Mouse (Mus musculus) midbrain, embryonic 14.5 days (tissue): ENCODE measurements around the gene Cdnf. TPM values are rescaled to one million over a fixed set of nuclear protein-coding genes. Genes with fewer than 3 reads are reported as not detected.

Experiments used
- ATAC-seq: fragments of 200-750 bp; cut with Nextera tagmentation; 2 replicates; pipeline ENCODE4 v1.8.0; 2017; ENCODE audit warnings: moderate number of reproducible peaks, moderate library complexity; ENCODE audit not compliant: low FRiP score, low TSS enrichment
- DNase-seq: peaks from one replicate; pipeline ENCODE4 v3.0.0-alpha.2; 2015
- H3K27ac ChIP-seq: fragments of 300-500 bp; sonication (generic); replicated peaks from 2 replicates; pipeline ENCODE4 v1.5.1; 2014; ENCODE audit warnings: mild to moderate bottlenecking, low read depth, low read length, moderate library complexity
- H3K27me3 ChIP-seq: fragments of 300-500 bp; sonication (generic); 2 replicates; pipeline ENCODE4 v1.6.1; 2014; ENCODE audit warnings: low read length, control low read depth, mixed read lengths; ENCODE audit not compliant: control insufficient read depth, insufficient read depth
- H3K36me3 ChIP-seq: fragments of 300-500 bp; sonication (generic); 2 replicates; pipeline ENCODE4 v1.6.1; 2014; ENCODE audit warnings: low read length, control low read depth; ENCODE audit not compliant: control insufficient read depth, insufficient read depth
- H3K4me1 ChIP-seq: fragments of 300-500 bp; sonication (generic); 2 replicates; pipeline ENCODE4 v1.6.1; 2014; ENCODE audit warnings: mild to moderate bottlenecking, antibody characterized with exemption, low read length, control low read depth; ENCODE audit not compliant: control insufficient read depth, insufficient read depth
- H3K4me2 ChIP-seq: fragments of 300-500 bp; sonication (generic); 2 replicates; pipeline ENCODE4 v1.6.1; 2014; ENCODE audit warnings: mild to moderate bottlenecking, low read length, moderate library complexity
- H3K4me3 ChIP-seq: fragments of 300-500 bp; sonication (generic); replicated peaks from 2 replicates; pipeline ENCODE4 v1.5.1; 2014; ENCODE audit warnings: low read depth, low read length
- H3K9ac ChIP-seq: fragments of 300-500 bp; sonication (generic); replicated peaks from 2 replicates; pipeline ENCODE4 v1.6.1; 2014; ENCODE audit warnings: mild to moderate bottlenecking, low read length, moderate library complexity
- H3K9me3 ChIP-seq: fragments of 300-500 bp; sonication (generic); 2 replicates; pipeline ENCODE4 v1.6.1; 2016; ENCODE audit warnings: low read length, control low read depth, mixed read lengths; ENCODE audit not compliant: control insufficient read depth
- WGBS: fragments of 180-500 bp; shearing (Covaris S2); extraction: QIAGEN DNeasy Blood & Tissue Kit; methylation state at CpG from one replicate; pipeline ENCODE4 v1.1.7; 2014; 5-methylcytosine and 5-hydroxymethylcytosine counted together
- polyA plus RNA-seq: library from polyadenylated mRNA; unstranded; fragments of >200 nt; fragmentation: Nextera tagmentation; extraction: Ambion mirVana; gene quantifications from 2 replicates; pipeline ENCODE4 v1.2.1, GENCODE M21; 2014

Gene Cdnf
- polyA plus RNA-seq, 1 experiment from 2014 or later = 0.07 TPM

DNA sequence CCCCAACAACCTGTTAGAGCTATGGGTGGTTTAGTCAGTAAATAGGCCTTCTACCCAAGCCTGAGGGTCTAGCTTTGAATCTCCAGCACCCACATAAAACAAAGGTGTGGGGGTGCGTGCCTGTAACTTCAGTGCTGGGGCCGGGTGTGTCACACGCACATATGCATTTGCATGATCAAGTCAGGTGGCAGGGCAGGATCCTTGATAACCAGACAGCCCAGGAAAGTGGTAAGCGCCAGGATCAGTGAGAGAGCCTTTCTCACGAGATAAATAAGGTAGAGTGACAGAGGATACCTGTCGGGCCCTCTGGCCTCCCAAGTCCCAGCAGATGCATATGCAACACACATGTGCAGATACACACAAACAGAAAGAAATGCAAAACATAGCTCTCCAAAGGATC lies 13.3 kb upstream of the Cdnf start:
- no peak overlapping the region for H3K27ac ChIP-seq
- no peak overlapping the region for H3K4me2 ChIP-seq
- H3K4me1 ChIP-seq = no peaks in the 10 kb centered on the region
- no peaks in the 10 kb centered on the region for H3K9me3 ChIP-seq
- ATAC-seq = no peak
- H3K36me3 ChIP-seq = peaks cover 68% of the 10 kb centered on the region
- no peaks in the 10 kb centered on the region for H3K27me3 ChIP-seq
- H3K4me3 ChIP-seq = no peak overlapping the region
- DNase-seq = no peak
- WGBS = 95% methylated on average over 6 of the region's 6 CpGs
- no peak overlapping the region for H3K9ac ChIP-seq

DNA sequence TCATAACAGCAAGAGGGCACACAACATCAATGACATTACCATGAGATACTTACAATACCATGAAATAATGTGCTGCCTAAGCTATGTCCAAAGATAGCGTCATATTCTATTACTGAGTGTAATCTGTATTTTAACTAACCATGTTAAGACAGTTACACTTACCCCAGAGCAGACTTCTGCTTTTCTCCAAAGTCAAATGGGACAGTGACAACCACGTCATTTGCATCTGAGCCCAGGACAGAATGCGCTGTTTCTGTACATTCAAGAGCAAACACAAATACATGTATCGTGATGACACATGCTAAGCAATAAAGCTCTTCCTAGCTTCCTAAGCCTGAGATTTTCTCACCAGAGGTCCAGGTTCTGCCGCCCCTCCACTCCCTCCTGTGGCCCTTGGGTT lies 11.9 kb upstream of the Cdnf start:
- Histone ChIP-seq H3K4me2 (no peak overlapping the region), H3K27me3 (no peaks in the 10 kb centered on the region), H3K9me3 (no peaks in the 10 kb centered on the region), H3K9ac (no peak overlapping the region), H3K4me3 (no peak overlapping the region), H3K4me1 (no peaks in the 10 kb centered on the region), H3K36me3 (peaks cover 67% of the 10 kb centered on the region), H3K27ac (no peak overlapping the region)
- no peak for ATAC-seq
- DNase-seq = no peak
- 96% methylated on average over 5 of the region's 5 CpGs for WGBS

DNA sequence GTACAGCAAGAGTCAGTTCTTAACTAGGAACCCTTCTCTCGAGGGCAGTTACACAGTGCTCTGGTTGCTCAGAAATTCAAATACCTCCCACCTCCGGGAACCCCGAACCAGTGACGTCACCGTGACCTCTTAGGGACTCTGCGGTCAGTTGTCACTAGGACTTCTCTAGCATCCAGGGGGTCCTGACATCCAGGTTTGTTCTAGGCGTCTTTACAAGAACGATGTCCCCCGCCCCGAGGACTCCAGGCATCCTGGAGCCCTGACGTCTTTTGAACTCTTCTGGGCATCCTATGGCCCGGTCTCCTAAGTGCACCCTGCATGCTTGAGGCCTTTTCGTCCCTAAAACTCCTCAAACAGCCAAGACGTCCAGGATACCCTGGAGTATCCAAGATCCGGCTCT lies 754 bp upstream of the Cdnf start:
- H3K9me3 ChIP-seq = no peaks in the 10 kb centered on the region
- H3K27ac ChIP-seq = peak overlapping the region; percentile 83
- under 1% methylated on average over 15 of the region's 15 CpGs for WGBS
- peak overlapping the region; percentile 76 for H3K4me3 ChIP-seq
- peaks cover 12% of the 10 kb centered on the region for H3K4me1 ChIP-seq
- no peaks in the 10 kb centered on the region for H3K27me3 ChIP-seq
- DNase-seq = peak; percentile 51
- peak overlapping the region; percentile 96 for H3K4me2 ChIP-seq
- ATAC-seq = no peak
- peak overlapping the region; percentile 82 for H3K9ac ChIP-seq
- peaks cover 29% of the 10 kb centered on the region for H3K36me3 ChIP-seq

DNA sequence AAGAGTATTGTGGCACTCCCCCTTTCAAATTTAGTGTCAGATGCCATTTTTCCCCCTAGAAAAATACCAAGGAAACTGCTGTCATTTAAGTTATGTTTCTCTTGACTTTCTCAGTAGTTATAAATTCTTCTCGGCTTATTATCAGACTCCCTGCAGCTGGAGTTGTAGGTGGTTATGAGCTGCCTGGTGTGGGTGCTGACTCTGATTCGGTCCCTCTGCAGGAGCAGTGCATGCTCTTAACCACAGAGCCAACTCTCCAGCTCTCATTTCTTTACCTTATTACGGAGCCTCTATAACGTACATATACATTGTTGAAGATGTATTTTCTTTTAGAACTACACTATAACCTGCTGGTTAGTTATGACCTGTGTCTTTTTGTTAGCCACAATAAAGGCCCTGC lies 9.7 kb downstream of the Cdnf start:
- no peaks in the 10 kb centered on the region for H3K4me1 ChIP-seq
- no peak overlapping the region for H3K27ac ChIP-seq
- no peak overlapping the region for H3K4me2 ChIP-seq
- WGBS = 91% methylated on average over 4 of the region's 4 CpGs
- DNase-seq (no peak), ATAC-seq (no peak)
- no peaks in the 10 kb centered on the region for H3K36me3 ChIP-seq
- H3K27me3 ChIP-seq = no peaks in the 10 kb centered on the region
- H3K9ac ChIP-seq = no peak overlapping the region
- no peak overlapping the region for H3K4me3 ChIP-seq
- H3K9me3 ChIP-seq = no peaks in the 10 kb centered on the region

DNA sequence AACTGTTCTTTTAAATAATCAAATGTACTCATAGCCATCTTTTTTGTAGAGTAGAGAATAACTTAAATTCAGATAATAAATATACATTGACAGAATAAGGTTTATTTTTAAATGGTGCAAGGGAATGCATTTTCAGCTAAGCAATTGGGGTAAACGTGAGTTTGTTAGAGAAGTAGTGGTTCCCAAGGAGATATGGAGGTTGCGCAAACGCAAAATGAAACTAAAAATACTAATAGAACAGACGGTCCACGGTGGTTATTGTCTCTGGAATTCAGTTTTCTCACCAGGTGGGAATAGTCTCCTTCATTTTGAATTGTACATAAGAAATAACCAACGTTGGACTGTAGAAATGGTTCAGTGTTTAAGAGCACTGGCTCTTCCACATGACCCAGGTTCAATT lies 13.5 kb downstream of the Cdnf start:
- 79% methylated on average over 6 of the region's 6 CpGs for WGBS
- no peak for ATAC-seq
- no peak overlapping the region for H3K4me3 ChIP-seq

DNA sequence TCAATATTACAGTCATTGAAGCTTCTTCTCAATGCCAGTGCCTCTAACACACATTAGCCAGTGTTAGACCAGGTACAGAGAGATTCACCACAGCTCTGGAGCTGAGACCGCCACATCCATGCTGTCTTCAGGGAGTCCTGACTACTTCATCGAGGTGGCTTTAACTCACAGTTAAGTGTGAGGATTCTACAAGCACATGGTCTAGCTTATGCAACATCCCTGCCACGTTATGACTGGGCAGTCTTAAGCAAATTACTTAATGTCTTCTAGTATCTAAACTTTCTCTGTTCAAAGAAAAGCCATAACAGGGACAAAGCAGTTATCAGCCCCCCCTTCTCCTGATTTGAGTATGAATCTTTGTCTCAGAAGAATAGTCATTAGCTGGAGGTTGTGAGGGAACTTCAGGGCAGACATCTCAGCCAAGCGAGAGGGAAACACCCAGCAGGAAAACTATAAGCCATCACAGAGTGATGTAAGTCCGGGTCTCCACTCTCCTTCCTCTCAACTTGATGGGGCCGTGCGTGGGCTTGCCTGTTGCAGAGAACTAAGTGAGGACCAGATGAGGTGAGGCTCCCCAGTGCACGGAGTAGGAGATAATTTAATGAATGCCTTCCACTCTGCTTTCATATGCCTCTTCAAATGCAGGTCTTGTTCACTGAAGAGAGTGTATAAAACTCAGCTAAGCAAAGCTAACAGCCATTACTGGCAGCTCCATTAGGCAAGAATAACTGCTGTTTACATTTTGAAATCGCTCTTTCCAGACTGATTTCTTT lies 28.7 kb downstream of the Cdnf start:
- Histone ChIP-seq H3K4me3 (no peak overlapping the region), H3K4me2 (no peak overlapping the region), H3K9ac (no peak overlapping the region), H3K9me3 (no peaks in the 10 kb centered on the region), H3K36me3 (no peaks in the 10 kb centered on the region), H3K27me3 (no peaks in the 10 kb centered on the region), H3K4me1 (no peaks in the 10 kb centered on the region), H3K27ac (no peak overlapping the region)
- no peak for ATAC-seq
- no peak for DNase-seq
- 72% methylated on average over 9 of the region's 9 CpGs for WGBS

More for the DNA sequence above, 13.5 kb downstream of the Cdnf start:
- no peak overlapping the region for H3K9ac ChIP-seq
- no peaks in the 10 kb centered on the region for H3K36me3 ChIP-seq
- no peak for DNase-seq
- H3K27ac ChIP-seq = no peak overlapping the region
- H3K9me3 ChIP-seq = no peaks in the 10 kb centered on the region
- H3K27me3 ChIP-seq = no peaks in the 10 kb centered on the region
- no peak overlapping the region for H3K4me2 ChIP-seq
- H3K4me1 ChIP-seq = no peaks in the 10 kb centered on the region

DNA sequence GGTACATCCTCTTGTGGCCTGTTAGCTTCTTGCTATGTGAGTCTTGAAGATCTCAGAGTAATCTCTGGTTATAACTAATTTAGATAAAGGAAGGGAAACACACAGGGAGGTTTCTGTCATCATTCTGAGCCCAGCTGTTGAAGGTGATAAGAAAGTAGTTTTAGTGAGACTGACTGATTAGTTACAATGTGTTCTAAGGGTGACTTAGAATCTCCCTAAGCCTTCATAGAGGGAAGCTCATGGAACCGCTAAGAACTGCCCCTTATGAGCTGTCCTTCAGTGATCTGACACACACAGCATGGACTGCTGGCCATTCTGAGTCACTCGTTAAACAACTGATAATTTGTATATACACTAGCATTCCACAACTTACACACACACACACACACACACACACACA lies 33.2 kb downstream of the Cdnf start:
- H3K36me3 ChIP-seq = no peaks in the 10 kb centered on the region
- no peak overlapping the region for H3K4me2 ChIP-seq
- no peaks in the 10 kb centered on the region for H3K9me3 ChIP-seq
- WGBS = 74% methylated on average over 2 of the region's 2 CpGs
- H3K4me1 ChIP-seq = no peaks in the 10 kb centered on the region
- H3K4me3 ChIP-seq = no peak overlapping the region
- H3K27me3 ChIP-seq = no peaks in the 10 kb centered on the region
- H3K9ac ChIP-seq = no peak overlapping the region
- no peak for ATAC-seq
- no peak for DNase-seq
- no peak overlapping the region for H3K27ac ChIP-seq

DNA sequence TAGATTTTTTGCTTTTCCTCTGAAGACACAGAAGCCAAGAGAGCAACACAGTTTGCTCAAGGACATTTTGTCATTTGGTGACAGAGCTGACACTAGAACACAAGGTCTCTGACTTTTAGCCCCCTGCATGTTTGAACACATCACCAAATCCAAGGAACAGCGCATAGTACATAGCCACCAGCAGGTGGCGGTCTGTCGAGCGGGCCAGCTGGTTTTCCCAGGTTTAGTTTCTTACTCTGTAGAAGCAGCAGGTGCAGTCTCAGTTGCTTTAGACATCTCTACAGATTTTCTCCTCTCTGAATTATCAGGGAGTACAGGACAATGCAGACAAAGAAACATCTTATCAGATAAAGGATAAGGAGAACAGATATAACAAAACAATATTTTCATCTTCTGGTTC lies 33.8 kb downstream of the Cdnf start:
- WGBS = 1% methylated on average over 4 of the region's 4 CpGs
- Histone ChIP-seq H3K27me3 (no peaks in the 10 kb centered on the region), H3K4me1 (no peaks in the 10 kb centered on the region), H3K9me3 (no peaks in the 10 kb centered on the region), H3K9ac (no peak overlapping the region), H3K4me2 (no peak overlapping the region), H3K36me3 (no peaks in the 10 kb centered on the region), H3K27ac (no peak overlapping the region), H3K4me3 (no peak overlapping the region)
- ATAC-seq (no peak), DNase-seq (peak; percentile 87)

DNA sequence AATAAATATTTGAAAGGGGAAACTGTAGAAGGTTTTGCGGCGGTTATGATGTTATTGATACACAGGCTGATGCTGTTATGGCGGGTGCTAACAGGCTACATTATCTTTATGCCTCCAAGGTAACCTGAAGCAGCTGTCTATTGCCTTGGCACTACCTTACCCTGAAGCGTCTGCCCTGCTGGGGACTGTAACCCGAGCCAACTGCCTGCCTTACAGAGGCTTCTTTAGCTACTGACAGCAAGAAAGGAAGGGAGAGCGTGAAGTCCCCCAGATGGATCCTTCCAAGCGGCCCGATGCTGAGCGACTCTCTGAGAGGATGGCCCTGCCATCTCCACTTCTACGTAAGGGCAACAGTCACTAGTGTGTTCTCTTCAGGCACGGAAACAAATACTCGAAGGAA lies 57.4 kb downstream of the Cdnf start, which contains the start of gene Fam107b:
Gene Fam107b (plus strand): TSS at position 303 of the 400 bp plus-strand sequence.
- Histone ChIP-seq H3K36me3 (no peaks in the 10 kb centered on the region), H3K9ac (no peak within 1 kb of the TSS), H3K9me3 (no peaks in the 10 kb centered on the region), H3K27ac (no peak within 1 kb of the TSS), H3K4me2 (no peak within 1 kb of the TSS), H3K4me1 (no peaks in the 10 kb centered on the region), H3K4me3 (no peak within 1 kb of the TSS), H3K27me3 (no peaks in the 10 kb centered on the region)
- ATAC-seq = no peak
- 76% methylated on average over 12 of the region's 12 CpGs for WGBS
- no peak for DNase-seq
